Mouse (Mus musculus): ENCODE data around the gene Ptgr1. TPM values are rescaled to one million over a fixed set of nuclear protein-coding genes. Genes with fewer than 3 reads are reported as not detected.

Gene Ptgr1
- polyA plus RNA-seq, 1 experiment from 2014 or later, result 17.4 TPM

DNA sequence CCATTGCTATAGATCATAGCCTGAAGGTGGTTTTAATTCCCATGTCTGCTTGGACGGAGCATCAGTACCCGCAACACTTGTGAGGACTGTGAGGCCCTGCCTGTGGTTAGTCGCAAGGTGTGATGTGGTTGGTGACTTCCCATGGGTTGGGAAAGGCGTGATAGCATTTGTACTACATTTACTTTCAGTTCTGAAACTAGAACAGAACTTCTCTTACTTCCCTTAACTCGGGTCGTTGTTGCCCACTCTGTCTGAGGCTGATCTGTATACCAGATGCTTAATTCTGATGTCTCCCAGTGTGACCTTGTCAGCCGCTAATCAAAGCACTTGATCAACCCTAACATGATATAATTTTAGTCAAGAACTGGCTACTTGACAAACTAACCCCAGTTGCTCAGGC is 22.3 kb upstream of the Ptgr1 start:
- Histone ChIP-seq H3K27ac (ENCODE audit: low read depth, low read length) (no peak overlapping the region), H3K4me3 (ENCODE audit: low read depth, low read length) (no peak overlapping the region), H3K9me3 (ENCODE audit: control insufficient read depth, low read length) (no peaks in the 10 kb centered on the region), H3K4me1 (replicated peaks; ENCODE audit: control insufficient read depth, insufficient read depth, low read length) (no peaks in the 10 kb centered on the region; the same call in 1 of the 2 replicates), H3K9ac (ENCODE audit: low read depth, low read length) (no peak overlapping the region), H3K36me3 (ENCODE audit: control insufficient read depth, insufficient read depth, low read length) (no peaks in the 10 kb centered on the region), H3K27me3 (ENCODE audit: control insufficient read depth, insufficient read depth, low read length) (no peaks in the 10 kb centered on the region), H3K4me2 (replicated peaks; ENCODE audit: low read depth, low read length) (no peak overlapping the region)
- WGBS, result 86% methylated on average over 7 of the region's 7 CpGs
- ATAC-seq (ENCODE audit: low FRiP score) (no peak), DNase-seq (ENCODE audit: low spot score) (no peak)

DNA sequence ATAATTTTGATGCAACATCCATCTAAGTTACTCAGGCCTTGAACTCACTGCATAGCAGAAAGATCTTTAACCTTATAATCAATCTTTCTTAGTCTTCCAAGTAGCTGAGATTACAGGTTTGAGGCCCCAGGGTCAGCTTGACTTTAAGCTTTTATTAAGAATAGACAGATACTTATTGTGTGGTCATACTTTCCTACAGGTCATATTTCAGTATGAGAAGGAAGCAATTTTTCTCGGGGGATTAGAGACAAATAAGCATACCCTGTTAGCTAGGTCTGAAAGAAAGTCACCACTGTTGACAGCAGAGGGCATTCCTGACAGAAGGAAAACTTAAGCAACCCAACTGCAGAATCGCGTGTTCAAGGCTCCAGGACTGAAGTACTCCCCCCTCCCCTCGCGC is 21.1 kb upstream of the Ptgr1 start:
- DNase-seq (ENCODE audit: low spot score) (no peak), ATAC-seq (ENCODE audit: low FRiP score) (no peak)
- no peaks in the 10 kb centered on the region for H3K9me3 ChIP-seq (ENCODE audit: control insufficient read depth, low read length)
- H3K4me1 ChIP-seq (replicated peaks; ENCODE audit: control insufficient read depth, insufficient read depth, low read length), result no peaks in the 10 kb centered on the region; the same call in 1 of the 2 replicates
- H3K4me3 ChIP-seq (ENCODE audit: low read depth, low read length), result no peak overlapping the region
- no peaks in the 10 kb centered on the region for H3K36me3 ChIP-seq (ENCODE audit: control insufficient read depth, insufficient read depth, low read length)
- 83% methylated on average over 5 of the region's 5 CpGs for WGBS
- no peak overlapping the region for H3K9ac ChIP-seq (ENCODE audit: low read depth, low read length)
- H3K27ac ChIP-seq (ENCODE audit: low read depth, low read length), result no peak overlapping the region
- H3K4me2 ChIP-seq (replicated peaks; ENCODE audit: low read depth, low read length), result no peak overlapping the region
- H3K27me3 ChIP-seq (ENCODE audit: control insufficient read depth, insufficient read depth, low read length), result no peaks in the 10 kb centered on the region

DNA sequence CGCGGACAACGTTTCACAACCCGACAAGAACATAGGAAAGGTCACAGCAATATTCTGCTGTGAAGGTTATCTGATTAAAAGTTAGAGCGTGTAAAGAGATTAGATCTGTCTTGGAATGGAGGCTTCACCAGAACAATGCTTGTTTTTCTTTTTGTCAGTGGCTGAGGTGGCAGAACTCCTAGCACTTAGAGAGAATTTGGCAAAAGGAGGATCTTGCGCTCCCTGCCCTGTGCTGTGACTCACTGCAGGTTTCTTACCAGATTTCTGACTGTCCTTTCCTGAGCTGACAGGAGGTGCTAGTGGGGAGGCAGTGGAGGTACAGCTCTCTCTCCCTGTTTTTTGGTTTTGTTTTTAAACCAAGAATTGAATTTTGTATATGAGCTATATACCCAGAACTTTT is 20.1 kb upstream of the Ptgr1 start:
- Histone ChIP-seq H3K27ac (ENCODE audit: low read depth, low read length) (no peak overlapping the region), H3K9ac (ENCODE audit: low read depth, low read length) (no peak overlapping the region), H3K36me3 (ENCODE audit: control insufficient read depth, insufficient read depth, low read length) (no peaks in the 10 kb centered on the region), H3K27me3 (ENCODE audit: control insufficient read depth, insufficient read depth, low read length) (no peaks in the 10 kb centered on the region), H3K4me3 (ENCODE audit: low read depth, low read length) (no peak overlapping the region), H3K4me2 (replicated peaks; ENCODE audit: low read depth, low read length) (no peak overlapping the region), H3K4me1 (replicated peaks; ENCODE audit: control insufficient read depth, insufficient read depth, low read length) (no peaks in the 10 kb centered on the region; the same call in 1 of the 2 replicates), H3K9me3 (ENCODE audit: control insufficient read depth, low read length) (no peaks in the 10 kb centered on the region)
- WGBS, result 81% methylated on average over 6 of the region's 6 CpGs
- no peak for ATAC-seq (ENCODE audit: low FRiP score)
- no peak for DNase-seq (ENCODE audit: low spot score)

DNA sequence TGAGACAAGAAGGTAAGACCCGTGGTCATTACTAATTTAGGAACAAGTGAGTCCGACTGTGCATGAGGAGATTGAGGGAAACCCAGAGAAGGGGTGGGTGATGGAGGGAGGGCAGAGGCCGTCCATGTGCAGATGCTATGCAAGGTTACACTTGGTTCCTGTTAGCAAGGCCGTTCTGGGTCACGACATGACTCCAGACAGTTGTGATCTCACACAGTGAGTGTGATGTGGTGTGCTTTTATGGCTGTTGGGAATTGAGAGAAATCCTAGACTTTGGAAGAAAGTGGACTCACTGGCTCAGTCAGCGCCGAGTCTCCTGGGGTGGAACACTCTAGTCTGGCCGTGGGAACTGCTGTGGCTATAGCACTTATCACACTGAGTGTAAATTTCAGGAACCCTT is 19.3 kb upstream of the Ptgr1 start:
- DNase-seq (ENCODE audit: low spot score), result no peak
- Histone ChIP-seq H3K27ac (ENCODE audit: low read depth, low read length) (no peak overlapping the region), H3K36me3 (ENCODE audit: control insufficient read depth, insufficient read depth, low read length) (no peaks in the 10 kb centered on the region), H3K4me3 (ENCODE audit: low read depth, low read length) (no peak overlapping the region), H3K9me3 (ENCODE audit: control insufficient read depth, low read length) (no peaks in the 10 kb centered on the region), H3K4me1 (replicated peaks; ENCODE audit: control insufficient read depth, insufficient read depth, low read length) (no peaks in the 10 kb centered on the region; the same call in 1 of the 2 replicates), H3K4me2 (replicated peaks; ENCODE audit: low read depth, low read length) (no peak overlapping the region), H3K27me3 (ENCODE audit: control insufficient read depth, insufficient read depth, low read length) (no peaks in the 10 kb centered on the region), H3K9ac (ENCODE audit: low read depth, low read length) (no peak overlapping the region)
- 58% methylated on average over 8 of the region's 8 CpGs for WGBS
- ATAC-seq (ENCODE audit: low FRiP score), result no peak

DNA sequence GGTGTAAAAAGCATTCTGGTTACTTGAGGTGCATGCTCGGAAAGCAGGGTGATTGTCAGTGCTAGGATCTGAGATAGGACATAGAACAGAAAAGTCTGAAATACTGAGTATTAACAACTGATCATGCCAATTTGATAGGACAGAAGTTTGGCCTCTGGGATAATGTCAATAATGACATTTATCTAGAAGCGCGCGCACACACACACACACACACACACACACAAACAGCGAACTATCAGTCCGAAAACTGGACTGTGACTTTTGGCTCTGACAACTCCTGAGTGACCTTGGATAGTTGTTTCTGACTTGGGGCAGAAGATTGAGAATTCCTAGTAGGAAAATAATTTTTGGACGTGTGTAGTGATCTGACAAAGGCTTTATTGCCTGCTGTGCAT is 16.9 kb upstream of the Ptgr1 start:
- Histone ChIP-seq H3K4me1 (replicated peaks; ENCODE audit: control insufficient read depth, insufficient read depth, low read length) (no peaks in the 10 kb centered on the region; the same call in 1 of the 2 replicates), H3K9ac (ENCODE audit: low read depth, low read length) (peak overlapping the region; percentile 85), H3K36me3 (ENCODE audit: control insufficient read depth, insufficient read depth, low read length) (no peaks in the 10 kb centered on the region), H3K4me2 (replicated peaks; ENCODE audit: low read depth, low read length) (peak overlapping the region; percentile 68), H3K4me3 (ENCODE audit: low read depth, low read length) (peak overlapping the region; percentile 88), H3K27me3 (ENCODE audit: control insufficient read depth, insufficient read depth, low read length) (no peaks in the 10 kb centered on the region), H3K27ac (ENCODE audit: low read depth, low read length) (no peak overlapping the region), H3K9me3 (ENCODE audit: control insufficient read depth, low read length) (no peaks in the 10 kb centered on the region)
- 38% methylated on average over 7 of the region's 7 CpGs for WGBS
- DNase-seq (ENCODE audit: low spot score), result no peak
- no peak for ATAC-seq (ENCODE audit: low FRiP score)

DNA sequence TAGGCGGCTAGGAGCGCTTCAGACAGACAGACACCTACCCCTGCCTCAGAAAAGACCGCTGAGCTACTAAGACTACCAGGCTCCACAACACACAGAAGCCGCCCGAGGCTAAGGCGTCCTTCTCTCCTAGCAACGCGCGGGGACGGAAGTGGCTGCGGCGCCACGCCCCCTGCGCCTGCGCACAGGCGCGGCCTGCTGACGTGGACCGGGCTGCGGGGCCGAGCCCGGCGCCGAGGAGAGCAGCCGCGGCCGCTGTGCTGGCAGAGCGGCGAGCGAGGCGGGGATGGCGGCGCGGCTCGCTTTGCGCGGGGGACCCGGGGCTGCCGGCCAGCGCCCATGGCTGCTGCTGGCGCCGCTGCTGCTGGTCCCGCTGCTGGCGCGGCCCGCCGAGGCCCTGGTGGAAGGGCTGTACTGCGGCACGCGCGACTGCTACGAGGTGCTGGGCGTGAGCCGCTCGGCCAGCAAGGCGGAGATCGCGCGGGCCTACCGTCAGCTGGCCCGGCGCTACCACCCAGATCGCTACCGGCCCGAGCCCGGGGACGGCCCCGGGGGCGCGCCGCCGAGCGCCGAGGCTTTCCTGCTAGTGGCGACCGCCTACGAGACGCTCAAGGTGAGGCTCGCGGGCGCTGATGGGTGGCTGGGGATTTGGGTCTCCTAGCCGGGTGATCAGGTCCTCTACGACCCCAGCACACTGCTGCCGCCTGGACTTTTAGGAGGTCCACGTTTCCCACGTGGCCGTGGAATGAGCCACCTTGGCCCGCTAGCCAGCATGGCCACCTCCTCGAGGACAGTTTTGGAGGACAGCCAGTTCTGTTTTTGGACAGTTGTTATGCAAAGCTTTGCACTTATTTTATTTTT is 16.3 kb upstream of the Ptgr1 start, which contains the start of gene Gm20503:
Gm20503 (plus strand) TSS at position 263 of the 858 bp plus-strand sequence.
- H3K9me3 ChIP-seq (ENCODE audit: control insufficient read depth, low read length), result no peaks in the 10 kb centered on the region
- peak; percentile 99 for ATAC-seq (ENCODE audit: low FRiP score)
- H3K4me1 ChIP-seq (replicated peaks; ENCODE audit: control insufficient read depth, insufficient read depth, low read length), result no peaks in the 10 kb centered on the region; the same call in 1 of the 2 replicates
- H3K9ac ChIP-seq (ENCODE audit: low read depth, low read length), result peak within 1 kb of the TSS; percentile 85
- H3K27ac ChIP-seq (ENCODE audit: low read depth, low read length), result peak within 1 kb of the TSS; percentile 88
- WGBS, result under 1% methylated on average over 67 of the region's 89 CpGs
- H3K36me3 ChIP-seq (ENCODE audit: control insufficient read depth, insufficient read depth, low read length), result no peaks in the 10 kb centered on the region
- peak; percentile 96 for DNase-seq (ENCODE audit: low spot score)
- peak within 1 kb of the TSS; percentile 68 for H3K4me2 ChIP-seq (replicated peaks; ENCODE audit: low read depth, low read length)
- peak within 1 kb of the TSS; percentile 88 for H3K4me3 ChIP-seq (ENCODE audit: low read depth, low read length)
- H3K27me3 ChIP-seq (ENCODE audit: control insufficient read depth, insufficient read depth, low read length), result no peaks in the 10 kb centered on the region

DNA sequence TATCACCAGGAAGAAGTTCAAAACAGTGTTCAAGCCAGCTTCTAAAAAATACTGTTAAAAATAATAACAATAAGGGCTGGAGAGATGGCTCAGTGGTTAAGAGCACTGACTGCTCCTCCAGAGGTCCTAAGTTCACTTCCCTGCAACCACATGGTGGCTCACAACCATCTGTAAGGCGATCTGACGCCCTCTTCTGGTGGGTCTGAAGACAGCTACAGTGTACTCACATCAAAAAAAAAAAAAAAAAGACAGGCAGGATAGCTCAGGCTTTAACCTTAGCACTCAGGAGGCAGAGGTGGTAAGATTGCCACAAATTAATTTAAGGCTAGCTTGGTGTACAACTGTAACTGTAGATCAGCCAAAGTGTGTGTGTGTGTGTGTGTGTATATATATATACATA is 13.7 kb upstream of the Ptgr1 start:
- Histone ChIP-seq H3K27me3 (ENCODE audit: control insufficient read depth, insufficient read depth, low read length) (no peaks in the 10 kb centered on the region), H3K4me1 (replicated peaks; ENCODE audit: control insufficient read depth, insufficient read depth, low read length) (no peaks in the 10 kb centered on the region; the same call in 1 of the 2 replicates), H3K9me3 (ENCODE audit: control insufficient read depth, low read length) (no peaks in the 10 kb centered on the region), H3K4me2 (replicated peaks; ENCODE audit: low read depth, low read length) (no peak overlapping the region), H3K4me3 (ENCODE audit: low read depth, low read length) (no peak overlapping the region), H3K9ac (ENCODE audit: low read depth, low read length) (no peak overlapping the region), H3K36me3 (ENCODE audit: control insufficient read depth, insufficient read depth, low read length) (no peaks in the 10 kb centered on the region), H3K27ac (ENCODE audit: low read depth, low read length) (no peak overlapping the region)
- ATAC-seq (ENCODE audit: low FRiP score) (no peak), DNase-seq (ENCODE audit: low spot score) (peak; percentile 36)
- 2% methylated on average over 2 of the region's 2 CpGs for WGBS

DNA sequence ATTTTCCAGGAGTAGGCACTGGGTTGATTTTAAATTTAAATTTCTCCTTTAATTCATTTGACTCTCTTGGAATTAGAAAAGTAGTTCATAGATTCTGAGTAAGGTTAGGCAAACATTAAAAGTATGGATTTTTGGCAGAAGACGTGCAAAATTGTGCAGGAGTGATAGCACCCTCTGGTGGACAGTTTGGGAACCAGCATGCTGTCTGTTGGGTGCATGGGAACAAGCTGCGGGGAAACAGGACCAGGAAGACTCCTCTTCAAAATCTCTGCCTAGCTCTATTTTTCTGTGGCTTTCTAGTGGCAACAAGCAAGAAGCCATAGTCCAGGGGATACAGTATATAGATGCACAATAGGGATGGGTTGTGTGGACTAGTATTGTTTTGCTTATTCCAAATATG is 12.8 kb upstream of the Ptgr1 start:
- ATAC-seq (ENCODE audit: low FRiP score) (no peak), DNase-seq (ENCODE audit: low spot score) (peak; percentile 76)

DNA sequence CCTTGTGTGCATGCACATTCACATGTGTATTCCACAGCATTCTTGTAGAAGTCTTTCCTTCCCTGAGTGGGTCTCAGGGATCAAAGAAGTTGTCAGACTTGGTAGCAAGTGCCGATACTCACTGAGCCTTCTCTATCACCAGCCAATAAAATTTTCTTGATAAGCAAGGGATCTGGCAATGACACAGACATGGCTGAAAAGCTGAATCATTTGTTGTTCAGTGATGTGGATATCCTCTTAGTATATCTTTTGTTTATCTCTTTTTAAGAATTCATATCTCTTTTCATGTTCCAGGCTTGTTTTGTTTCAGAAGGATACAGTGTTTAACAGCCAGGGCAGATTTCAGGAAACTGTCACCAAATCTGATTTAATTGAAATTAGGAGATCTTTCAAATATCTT is 11.8 kb upstream of the Ptgr1 start:
- Histone ChIP-seq H3K9ac (ENCODE audit: low read depth, low read length) (no peak overlapping the region), H3K27me3 (ENCODE audit: control insufficient read depth, insufficient read depth, low read length) (no peaks in the 10 kb centered on the region), H3K4me3 (ENCODE audit: low read depth, low read length) (no peak overlapping the region), H3K27ac (ENCODE audit: low read depth, low read length) (no peak overlapping the region), H3K9me3 (ENCODE audit: control insufficient read depth, low read length) (no peaks in the 10 kb centered on the region), H3K4me2 (replicated peaks; ENCODE audit: low read depth, low read length) (no peak overlapping the region), H3K4me1 (replicated peaks; ENCODE audit: control insufficient read depth, insufficient read depth, low read length) (no peaks in the 10 kb centered on the region), H3K36me3 (ENCODE audit: control insufficient read depth, insufficient read depth, low read length) (no peaks in the 10 kb centered on the region)
- ATAC-seq (ENCODE audit: low FRiP score) (no peak), DNase-seq (ENCODE audit: low spot score) (no peak)
- 97% methylated on average over 1 of the region's 1 CpGs for WGBS

More for the DNA sequence above, 12.8 kb upstream of the Ptgr1 start:
- Histone ChIP-seq H3K4me1 (replicated peaks; ENCODE audit: control insufficient read depth, insufficient read depth, low read length) (no peaks in the 10 kb centered on the region; the same call in 1 of the 2 replicates), H3K4me3 (ENCODE audit: low read depth, low read length) (no peak overlapping the region), H3K9me3 (ENCODE audit: control insufficient read depth, low read length) (no peaks in the 10 kb centered on the region), H3K27me3 (ENCODE audit: control insufficient read depth, insufficient read depth, low read length) (no peaks in the 10 kb centered on the region), H3K9ac (ENCODE audit: low read depth, low read length) (no peak overlapping the region), H3K4me2 (replicated peaks; ENCODE audit: low read depth, low read length) (no peak overlapping the region), H3K36me3 (ENCODE audit: control insufficient read depth, insufficient read depth, low read length) (no peaks in the 10 kb centered on the region), H3K27ac (ENCODE audit: low read depth, low read length) (no peak overlapping the region)
- 22% methylated on average over 2 of the region's 2 CpGs for WGBS

All from hindbrain, embryonic 11.5 days (tissue).